Mouse (Mus musculus): ENCODE results near the gene Zfp827. TPM values are rescaled to one million over a fixed set of nuclear protein-coding genes. Genes with fewer than 3 reads are reported as not detected.

Gene Zfp827
- total RNA-seq, 2 experiments from 2014 or later: 0.46 to 0.47 TPM

- no peak for ATAC-seq (replicated peaks; ENCODE audit: low FRiP score, low TSS enrichment, poor library complexity, severe bottlenecking)
These were observed 122.4 kb downstream of the Zfp827 start for GRCm38 (mm10) chr8:79150544-79151192.

DNA sequence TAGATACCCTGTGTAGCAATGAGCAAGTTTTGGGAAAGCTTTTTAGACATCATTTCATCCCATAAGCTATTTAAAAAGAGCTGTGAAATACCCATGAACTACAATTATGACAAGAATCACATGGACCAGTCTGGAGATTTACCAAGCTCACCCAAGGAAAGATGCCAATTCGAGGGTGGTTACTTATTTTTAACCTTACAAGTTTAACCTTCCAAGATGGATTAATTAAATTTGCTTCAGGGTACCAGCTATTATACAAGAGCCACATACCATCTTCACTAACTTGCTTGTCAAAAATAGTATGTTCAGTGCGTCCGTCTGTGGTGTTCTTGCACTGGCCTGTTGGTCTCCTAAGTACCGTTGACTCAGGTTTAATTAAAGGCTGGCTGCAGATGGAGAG lies 123.4 kb downstream of the Zfp827 start:
- no peak for ATAC-seq (replicated peaks; ENCODE audit: low FRiP score, low TSS enrichment, poor library complexity, severe bottlenecking)

- ATAC-seq (replicated peaks; ENCODE audit: low FRiP score, low TSS enrichment, poor library complexity, severe bottlenecking): no peak
These were observed 125.0 kb downstream of the Zfp827 start for GRCm38 (mm10) chr8:79153201-79153600.

DNA sequence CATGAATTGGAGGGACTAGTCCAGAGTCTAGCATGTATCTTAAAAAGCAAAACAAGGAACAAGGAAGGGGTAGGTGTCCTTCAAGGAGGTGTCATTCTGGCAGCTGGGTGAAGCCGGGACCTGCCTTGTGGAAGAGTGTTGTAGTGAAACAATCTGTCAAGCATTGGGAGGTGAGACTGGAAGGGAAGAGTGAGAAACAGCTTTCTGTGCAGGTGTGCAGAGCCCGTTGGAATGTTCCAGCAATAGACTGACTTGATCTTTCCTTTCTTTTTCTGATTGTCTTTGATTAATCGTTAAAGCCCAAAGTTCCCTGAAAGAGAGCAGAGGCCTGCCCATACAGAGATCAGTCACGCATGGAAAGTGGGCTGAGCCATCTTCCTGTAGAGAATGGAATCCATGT lies 125.4 kb downstream of the Zfp827 start:
- ATAC-seq (replicated peaks; ENCODE audit: low FRiP score, low TSS enrichment, poor library complexity, severe bottlenecking): no peak

- ATAC-seq (replicated peaks; ENCODE audit: low FRiP score, low TSS enrichment, poor library complexity, severe bottlenecking): no peak
These were observed 127.4 kb downstream of the Zfp827 start for GRCm38 (mm10) chr8:79155556-79156161.

DNA sequence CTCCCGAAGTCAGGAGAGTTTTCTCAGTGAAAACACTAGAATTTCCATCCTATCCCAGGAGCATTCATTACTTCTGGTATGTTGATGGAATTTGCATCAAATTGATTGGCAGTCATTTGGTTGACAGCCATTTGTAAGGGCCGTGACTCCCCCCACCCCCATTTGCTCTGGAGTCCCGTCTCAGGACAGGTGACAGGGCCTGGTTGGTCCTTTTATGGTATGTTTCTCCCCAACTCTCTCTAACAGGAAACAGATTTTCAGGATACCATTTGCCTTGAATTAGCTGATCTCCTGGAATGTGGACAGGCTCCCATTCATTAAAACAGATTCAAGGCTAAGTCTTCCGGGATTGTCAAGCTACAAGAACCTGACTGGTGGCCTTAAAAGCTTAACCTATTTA lies 129.1 kb downstream of the Zfp827 start:
- ATAC-seq (replicated peaks; ENCODE audit: low FRiP score, low TSS enrichment, poor library complexity, severe bottlenecking): no peak

DNA sequence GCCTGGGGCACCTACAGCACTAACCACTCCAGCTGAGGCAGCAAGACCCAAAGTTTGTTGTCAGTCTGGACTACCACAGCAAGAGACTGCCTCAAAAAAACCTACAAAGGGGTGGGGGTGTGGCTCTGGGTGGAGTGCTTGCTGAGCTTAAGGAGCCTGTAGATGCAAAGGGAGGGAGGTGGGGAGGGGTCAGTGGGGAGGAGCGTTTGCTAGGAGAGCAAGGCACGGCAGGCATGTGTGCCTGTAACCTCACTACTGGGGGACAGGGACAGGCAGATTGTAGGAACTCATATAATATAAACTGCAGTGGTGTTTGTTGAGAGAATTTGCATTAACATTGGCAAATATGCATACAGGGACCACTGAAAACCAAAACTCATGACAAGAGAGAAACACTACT lies 130.1 kb downstream of the Zfp827 start:
- ATAC-seq (replicated peaks; ENCODE audit: low FRiP score, low TSS enrichment, poor library complexity, severe bottlenecking): no peak

GRCm38 (mm10) chr8:79159397-79159796 lies 131.2 kb downstream of the Zfp827 start:
- no peak for ATAC-seq (replicated peaks; ENCODE audit: low FRiP score, low TSS enrichment, poor library complexity, severe bottlenecking)

DNA sequence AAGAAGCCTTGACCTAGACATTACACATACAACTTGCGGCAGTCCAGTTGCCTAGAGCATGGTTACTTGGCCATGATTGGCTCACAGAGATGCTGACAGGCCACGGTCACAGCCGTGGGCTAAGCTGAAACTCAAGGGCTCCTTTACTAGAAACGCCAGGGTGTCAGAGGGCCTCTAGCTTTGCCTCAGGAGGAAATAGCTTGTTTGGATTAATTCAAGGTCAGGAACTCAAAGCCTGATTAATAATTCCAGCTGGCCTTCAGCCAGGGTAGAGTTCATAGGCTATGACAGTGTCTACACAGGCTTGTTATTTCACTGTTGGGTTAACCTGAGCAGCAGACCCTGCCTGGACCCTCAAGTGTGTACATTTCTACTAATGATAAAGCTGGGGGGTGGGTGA lies 132.1 kb downstream of the Zfp827 start:
- ATAC-seq (replicated peaks; ENCODE audit: low FRiP score, low TSS enrichment, poor library complexity, severe bottlenecking): no peak

- no peak for ATAC-seq (replicated peaks; ENCODE audit: low FRiP score, low TSS enrichment, poor library complexity, severe bottlenecking)
These were observed 133.0 kb downstream of the Zfp827 start for GRCm38 (mm10) chr8:79161172-79161778.

GRCm38 (mm10) chr8:79162533-79163308 lies 134.5 kb downstream of the Zfp827 start:
- ATAC-seq (replicated peaks; ENCODE audit: low FRiP score, low TSS enrichment, poor library complexity, severe bottlenecking): 0 out of 2 replicates have a peak, but pooled peaks have one; percentile 44

DNA sequence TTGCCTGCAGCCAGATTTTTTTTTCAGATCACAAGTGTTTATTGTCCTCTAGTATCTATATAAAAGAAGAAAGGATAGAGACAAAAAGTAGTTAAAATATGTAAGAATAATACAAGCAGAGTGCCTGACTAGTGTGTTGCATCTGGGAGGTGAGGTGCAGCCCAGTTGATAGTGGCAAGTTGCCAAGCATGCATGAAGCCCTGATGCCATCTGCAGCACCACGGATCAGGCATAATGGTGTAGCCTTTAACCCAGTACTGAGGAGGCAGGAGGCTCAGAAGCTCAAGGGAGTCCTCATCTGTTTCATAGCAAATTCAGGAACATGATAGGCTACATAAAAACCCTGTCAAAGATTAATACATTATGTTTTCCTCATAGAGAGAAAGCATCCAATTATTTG lies 136.1 kb downstream of the Zfp827 start:
- ATAC-seq (replicated peaks; ENCODE audit: low FRiP score, low TSS enrichment, poor library complexity, severe bottlenecking): no peak

- ATAC-seq (replicated peaks; ENCODE audit: low FRiP score, low TSS enrichment, poor library complexity, severe bottlenecking): no peak
These were observed 137.0 kb downstream of the Zfp827 start for GRCm38 (mm10) chr8:79165276-79165675.

DNA sequence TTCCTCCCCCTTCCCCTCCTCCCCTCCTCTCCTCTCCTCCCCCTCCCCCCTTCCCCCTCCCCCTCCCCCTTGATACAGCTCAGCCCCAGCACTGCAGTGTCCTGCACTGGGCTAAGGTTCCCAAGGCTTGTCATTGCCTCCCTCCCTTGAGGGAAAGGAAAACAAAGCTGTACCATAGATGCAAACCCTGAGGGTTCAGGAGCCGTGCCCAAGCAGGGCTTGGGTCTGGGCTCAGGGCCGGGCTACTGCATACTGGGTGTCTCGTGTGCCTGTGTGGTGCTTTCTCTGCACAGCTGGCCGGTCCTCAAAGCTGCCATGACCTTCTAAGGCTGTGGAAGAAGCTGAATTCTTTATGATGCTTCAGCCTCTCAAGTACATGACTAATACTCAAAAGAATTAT lies 145.4 kb downstream of the Zfp827 start:
- ATAC-seq (replicated peaks; ENCODE audit: low FRiP score, low TSS enrichment, poor library complexity, severe bottlenecking): no peak

DNA sequence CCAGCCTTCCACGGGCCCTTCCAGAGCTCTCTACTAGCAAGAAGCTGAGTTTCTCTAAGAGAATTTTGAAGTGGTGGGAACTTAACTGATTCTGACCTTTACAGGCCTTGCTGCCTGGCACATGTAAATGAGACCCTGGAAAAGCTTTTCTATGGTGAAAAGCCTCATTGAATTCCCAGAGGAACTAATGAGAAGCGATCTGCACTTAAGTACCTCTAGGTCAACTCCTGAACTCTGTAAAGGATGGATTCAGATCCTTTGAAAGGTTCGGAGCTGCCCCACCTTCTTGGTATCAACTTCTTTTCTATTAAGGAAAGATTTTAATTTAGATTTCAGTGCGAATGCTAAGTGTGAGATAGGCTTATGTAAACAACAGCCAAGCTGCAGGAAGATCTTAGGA lies 147.8 kb downstream of the Zfp827 start:
- ATAC-seq (replicated peaks; ENCODE audit: low FRiP score, low TSS enrichment, poor library complexity, severe bottlenecking): no peak

DNA sequence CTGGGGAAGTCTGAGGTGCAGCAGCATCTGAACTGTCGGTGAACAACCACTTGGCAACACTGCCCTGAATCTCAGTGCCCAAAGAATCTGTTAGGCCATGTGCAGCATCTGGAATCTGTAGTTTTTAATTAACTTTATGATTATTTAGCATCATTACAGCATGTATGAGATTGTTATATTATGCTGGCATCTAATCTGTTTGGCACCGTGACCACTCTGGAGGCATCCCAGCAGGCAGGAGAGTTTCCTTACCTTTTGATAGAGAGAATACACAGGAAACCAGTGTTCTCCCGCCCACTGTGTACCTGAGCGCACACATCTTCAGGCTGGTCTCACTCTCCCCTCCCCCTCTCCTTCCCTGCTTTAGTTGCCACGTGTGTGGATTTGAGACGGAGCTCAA lies 151.4 kb downstream of the Zfp827 start:
- ATAC-seq (replicated peaks; ENCODE audit: low FRiP score, low TSS enrichment, poor library complexity, severe bottlenecking): no peak

DNA sequence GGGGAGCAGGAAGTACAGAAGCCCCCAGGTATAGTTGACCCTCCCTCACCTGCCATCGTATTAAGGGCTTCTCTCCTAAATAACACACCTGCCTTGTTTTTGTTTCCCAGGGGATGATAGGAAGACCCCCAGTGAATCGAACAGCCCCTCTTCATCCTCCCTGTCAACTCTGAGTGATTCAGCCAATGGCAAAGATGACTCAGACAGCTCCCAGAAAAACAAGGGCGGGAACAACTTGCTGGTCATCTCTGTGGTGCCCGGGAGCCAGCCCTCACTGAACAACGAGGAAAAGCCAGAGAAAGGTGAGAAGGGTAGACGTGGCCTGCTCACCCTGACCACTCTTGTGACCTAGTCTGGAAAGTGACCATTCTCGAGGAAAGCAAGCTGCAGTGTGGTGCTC lies 157.3 kb downstream of the Zfp827 start:
- no peak for ATAC-seq (replicated peaks; ENCODE audit: low FRiP score, low TSS enrichment, poor library complexity, severe bottlenecking)

DNA sequence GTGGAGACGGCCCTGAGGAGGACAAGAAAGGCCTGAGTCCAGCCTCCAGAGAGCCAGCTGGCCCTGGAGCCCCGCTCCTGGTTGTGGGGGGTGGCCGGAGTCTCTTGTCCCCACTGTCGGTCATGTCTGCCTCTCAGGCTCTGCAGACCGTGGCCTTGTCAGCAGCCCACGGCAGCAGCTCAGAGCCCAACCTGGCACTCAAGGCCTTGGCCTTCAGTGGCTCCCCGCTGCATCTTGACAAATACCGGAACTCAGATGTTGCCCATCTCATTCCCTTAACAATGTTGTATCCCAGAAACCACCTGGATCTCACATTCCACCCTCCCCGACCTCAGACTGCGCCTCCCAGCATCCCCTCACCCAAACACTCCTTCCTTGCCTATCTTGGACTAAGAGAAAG lies 161.8 kb downstream of the Zfp827 start:
- no peak for ATAC-seq (replicated peaks; ENCODE audit: low FRiP score, low TSS enrichment, poor library complexity, severe bottlenecking)

DNA sequence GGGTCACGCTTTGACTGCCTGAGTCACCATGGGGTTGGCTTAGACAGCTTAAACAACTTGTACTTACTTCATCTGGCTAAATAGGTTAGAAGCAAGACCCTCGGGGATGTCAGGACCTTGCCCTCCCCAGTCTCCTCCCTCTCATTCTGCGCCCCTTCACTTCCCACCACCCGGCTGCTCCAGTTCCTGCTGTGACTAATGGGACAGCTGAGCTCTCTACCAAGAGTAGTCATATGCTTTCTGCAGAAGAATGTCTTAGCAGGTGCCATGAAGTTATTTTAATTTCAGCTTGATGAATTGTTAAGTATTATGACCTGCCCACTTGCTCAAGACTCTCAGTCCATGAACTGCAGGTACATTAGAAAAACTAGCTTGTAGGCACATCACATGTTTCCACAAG lies 168.2 kb downstream of the Zfp827 start:
- no peak for ATAC-seq (replicated peaks; ENCODE audit: low FRiP score, low TSS enrichment, poor library complexity, severe bottlenecking)

DNA sequence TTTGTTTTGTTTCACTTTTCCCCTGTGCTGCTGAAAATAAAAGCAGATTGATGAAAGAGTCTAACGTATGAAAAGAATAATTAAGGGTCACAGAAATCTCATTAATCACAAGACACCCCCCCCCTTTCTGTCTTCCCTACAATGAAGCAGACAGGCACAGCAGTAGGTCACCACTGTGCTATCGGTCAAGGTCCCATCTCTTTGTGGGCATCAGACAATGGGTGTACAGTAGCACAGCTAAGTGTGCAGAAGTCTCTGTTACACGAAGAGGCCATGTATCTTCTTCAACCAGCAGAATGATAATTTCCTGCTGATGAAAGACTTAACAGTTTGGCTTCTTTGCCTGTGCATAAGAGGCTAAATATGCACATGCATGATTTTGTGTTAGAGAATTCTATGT lies 170.4 kb downstream of the Zfp827 start:
- ATAC-seq (replicated peaks; ENCODE audit: low FRiP score, low TSS enrichment, poor library complexity, severe bottlenecking): no peak

All from megakaryocyte-erythroid progenitor cell, adult 5-6 weeks (primary cell).